Mouse (Mus musculus): ENCODE measurements around the gene Zfp426.

Gene Zfp426

DNA sequence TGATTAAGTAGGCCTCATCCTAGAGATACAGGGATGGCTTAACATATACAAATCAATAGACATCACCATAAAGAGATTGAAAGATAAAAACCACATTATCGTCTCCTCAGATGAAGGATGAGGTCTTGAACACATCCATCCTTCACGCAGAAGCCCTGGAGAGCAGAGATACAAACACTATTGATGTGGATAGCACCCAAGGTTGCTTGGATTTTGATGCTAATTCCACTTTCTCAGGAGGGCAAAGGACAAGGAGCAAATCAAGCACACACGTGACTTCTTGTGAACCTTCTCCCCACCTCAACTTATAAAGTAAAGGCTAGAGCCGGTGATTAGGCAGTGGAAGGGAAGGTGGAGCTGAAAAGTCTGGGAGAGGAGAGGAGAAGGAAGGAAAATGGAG lies 38.9 kb downstream of the Zfp426 start:
- DNase-seq: no peak

DNA sequence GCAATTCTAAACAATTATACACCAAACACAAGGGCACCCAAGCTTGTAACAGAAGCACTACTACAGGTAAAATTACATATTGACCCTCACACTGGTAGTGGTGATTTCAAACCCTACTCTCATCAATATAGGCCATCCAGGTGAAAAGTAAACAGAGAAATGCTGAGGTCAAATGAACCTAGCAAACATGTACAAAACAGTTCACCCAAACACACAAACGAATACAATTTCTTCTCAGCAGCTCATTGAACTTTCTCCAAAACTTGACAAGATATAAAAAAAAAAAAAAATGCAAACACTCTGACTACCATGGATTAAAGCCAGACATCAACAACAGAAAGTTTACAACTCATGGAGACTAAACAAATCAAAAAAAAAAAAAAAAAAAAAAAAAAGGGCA lies 41.1 kb downstream of the Zfp426 start:
- no peak for DNase-seq

DNA sequence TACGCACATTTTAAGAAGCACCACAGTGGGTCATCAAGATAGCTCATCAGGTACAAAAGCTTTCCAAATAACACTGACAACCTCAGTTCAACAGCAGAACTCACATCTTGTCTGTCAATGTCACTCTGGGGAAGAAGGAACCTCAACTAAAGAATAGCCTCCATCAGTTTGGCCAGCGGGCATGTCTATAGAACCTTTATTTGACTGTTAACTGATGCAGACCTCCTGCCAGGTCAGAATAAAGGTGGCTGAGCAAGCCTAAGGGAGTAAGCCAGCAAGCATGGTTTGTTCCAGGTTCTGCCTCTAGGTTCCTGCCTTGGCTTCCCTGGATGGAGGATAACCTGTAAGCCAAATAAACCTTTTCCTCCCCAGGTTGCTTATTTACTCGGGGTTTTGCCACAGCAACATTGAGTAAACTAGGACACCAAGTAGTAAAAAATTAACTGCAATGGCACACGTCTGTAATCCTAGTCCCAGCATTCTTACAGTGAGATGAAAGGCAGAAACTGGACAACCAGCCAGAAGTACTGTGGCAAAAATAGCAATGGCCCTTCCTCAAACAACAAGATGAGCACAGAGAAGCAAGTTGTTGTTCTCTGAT lies 49.3 kb downstream of the Zfp426 start:
- DNase-seq: no peak

DNA sequence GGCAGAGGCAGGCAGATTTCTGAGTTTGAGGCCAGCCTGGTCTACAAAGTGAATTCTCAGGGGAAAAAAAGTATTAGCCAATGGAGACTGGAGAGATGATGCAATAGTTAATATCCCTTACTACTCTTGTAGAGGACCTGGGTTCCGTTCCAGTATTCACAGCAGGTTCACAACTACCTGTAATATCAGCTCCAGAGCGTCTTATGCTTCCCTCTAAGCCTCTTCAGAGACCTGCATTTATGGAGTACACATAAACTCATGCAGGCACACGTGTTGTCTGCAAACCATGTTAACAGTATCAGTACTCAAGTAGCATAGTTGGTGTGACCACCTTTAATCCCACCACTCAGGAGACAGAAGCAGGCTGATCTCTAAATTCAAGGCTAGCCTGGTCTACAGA lies 62.5 kb downstream of the Zfp426 start:
- no peak for DNase-seq

Measured in thymus, postnatal 25 days (tissue).